Mouse (Mus musculus): ENCODE data around the gene Ndfip2.

- TF ChIP-seq CTCF (IDR thresholded peaks at IDR 0.05; ENCODE audit: low read depth), result no peak
- TF ChIP-seq EP300 (optimal IDR thresholded peaks at IDR 0.05), result no peak
These were observed 2.8 kb upstream of the Ndfip2 start for GRCm38 (mm10) chr14:105255620-105256019.

Measured in stomach, postnatal 0 days (tissue).